Comparison of ENCODE assay signal across 8 mouse cellular contexts in genomic region chr11:102317901-102318575, GRCm38 (mm10). TPM values are rescaled to one million over a fixed set of nuclear protein-coding genes. Genes with fewer than 3 reads are reported as not detected.
DNase-seq lines count a peak whose midpoint lies in the region; ATAC-seq and TF ChIP-seq lines count a peak whose summit lies in the region.

No protein-coding gene starts in this region.

- peaks cover 59% of the 10 kb centered on the region for H3K4me1 ChIP-seq in E14TG2a.4 (replicated peaks; ENCODE audit: low read depth, low read length)
- peaks cover 8% of the 10 kb centered on the region for H3K4me1 ChIP-seq in embryonic fibroblast, embryonic 13.5 days (ENCODE audit: control insufficient read depth, insufficient read depth, low read length)
- H3K4me1 ChIP-seq in heart, postnatal 0 days (ENCODE audit: control insufficient read depth, insufficient read depth), result peaks cover 5% of the 10 kb centered on the region; the same call in 1 of the 2 replicates

- peak; percentile 81 for DNase-seq in adrenal gland, postnatal 25 days
- DNase-seq in heart, postnatal 0 days (ENCODE audit: low spot score), result peak; percentile 69
- peak; percentile 83 to 94 for DNase-seq in kidney, postnatal 25 days
- peak; percentile 84 to 90 for DNase-seq in lung, postnatal 4 days
- peak; percentile 78 to 80 for DNase-seq in right cerebral cortex, postnatal 10 days (ENCODE audit: low spot score in 2 of 2)

- ATAC-seq in heart, postnatal 0 days (ENCODE audit: insufficient read depth, low read depth), result peak; percentile 45
- no peak for ATAC-seq in erythroid progenitor cell, adult 5-6 weeks (replicated peaks; ENCODE audit: low FRiP score, poor library complexity, severe bottlenecking)

- H3K27ac ChIP-seq in embryonic fibroblast, embryonic 13.5 days (ENCODE audit: insufficient read depth, low read length), result peak overlapping the region; percentile 90
- H3K27ac ChIP-seq in heart, postnatal 0 days (ENCODE audit: low read depth), result peak overlapping the region; percentile 98

- no peaks in the 10 kb centered on the region for H3K27me3 ChIP-seq in E14TG2a.4 (ENCODE audit: insufficient read depth, low read length)
- H3K27me3 ChIP-seq in heart, postnatal 0 days (ENCODE audit: control insufficient read depth, insufficient read depth, low read length), result no peaks in the 10 kb centered on the region

- no peak for TF ChIP-seq CTCF in E14TG2a.4 (conservative IDR thresholded peaks at IDR 0.05; ENCODE audit: low read length)
- no peak for TF ChIP-seq CTCF in embryonic fibroblast, embryonic 13.5 days (IDR thresholded peaks at IDR 0.05; ENCODE audit: borderline replicate concordance, insufficient read depth, low read length)
- TF ChIP-seq CTCF in heart, postnatal 0 days (IDR thresholded peaks at IDR 0.05; ENCODE audit: low read depth), result no peak

- peaks cover 32% of the 10 kb centered on the region for H3K36me3 ChIP-seq in E14TG2a.4 (ENCODE audit: insufficient read depth, low read length)
- peaks cover 23% of the 10 kb centered on the region for H3K36me3 ChIP-seq in heart, postnatal 0 days (replicated peaks; ENCODE audit: control insufficient read depth, insufficient read depth, low read length)

- WGBS in heart, postnatal 0 days, result 0% methylated on average over 46 of the region's 77 CpGs

- peak overlapping the region; percentile 91 for H3K4me3 ChIP-seq in E14TG2a.4 (replicated peaks; ENCODE audit: low read length)
- peak overlapping the region; percentile 98 for H3K4me3 ChIP-seq in embryonic fibroblast, embryonic 13.5 days (ENCODE audit: insufficient read depth, low read length)
- peak overlapping the region; percentile 90 for H3K4me3 ChIP-seq in heart, postnatal 0 days (ENCODE audit: low read depth, low read length)

- H3K9me3 ChIP-seq in E14TG2a.4 (ENCODE audit: low read length), result no peaks in the 10 kb centered on the region
- no peaks in the 10 kb centered on the region for H3K9me3 ChIP-seq in heart, postnatal 0 days (replicated peaks; ENCODE audit: control insufficient read depth, low read length)

- peak overlapping the region; percentile 97 for H3K9ac ChIP-seq in heart, postnatal 0 days (replicated peaks; ENCODE audit: low read depth, low read length)

- no peak for TF ChIP-seq EP300 in heart, postnatal 0 days (IDR thresholded peaks at IDR 0.05; ENCODE audit: low read depth)

- H3K4me2 ChIP-seq in heart, postnatal 0 days (ENCODE audit: low read depth, low read length), result peak overlapping the region; percentile 84

- TF ChIP-seq POLR2A in embryonic fibroblast, embryonic 13.5 days (IDR thresholded peaks at IDR 0.05; ENCODE audit: low read depth, low read length), result no peak

RNA-seq across cellular contexts. Expression of gene Ubtf, which starts 1.5 kb away (rescaled TPM):
- total RNA-seq in adrenal gland, postnatal 25 days (2021), result 113 and 116 TPM in 2 replicates
- polyA plus RNA-seq in embryonic fibroblast, embryonic 13.5 days (2011; ENCODE audit: insufficient read length, low read depth, missing spikeins), result 75.5 and 102 TPM in 2 replicates
- total RNA-seq in heart, postnatal 0 days (2014; rRNA removed; ENCODE audit: low replicate concordance), result 30.8 and 34.5 TPM in 2 replicates
- polyA plus RNA-seq in heart, postnatal 0 days (2015; fragmentation: Nextera tagmentation; extraction: Ambion mirVana), result 36.5 and 42.5 TPM in 2 replicates
- total RNA-seq in erythroid progenitor cell, adult 5-6 weeks (2015; ENCODE audit: low replicate concordance), result 77.5 and 82.2 TPM in 2 replicates
- 281 and 468 TPM in 2 replicates for total RNA-seq in erythroid progenitor cell, adult 5-6 weeks (2017; ENCODE audit: low replicate concordance)

RNA-seq across cellular contexts. Expression of gene Atxn7l3, which starts 21.6 kb away (rescaled TPM):
- 53.6 and 62.4 TPM in 2 replicates for total RNA-seq in adrenal gland, postnatal 25 days (2021)
- polyA plus RNA-seq in embryonic fibroblast, embryonic 13.5 days (2011; ENCODE audit: insufficient read length, low read depth, missing spikeins), result 50.7 and 55.6 TPM in 2 replicates
- total RNA-seq in heart, postnatal 0 days (2014; rRNA removed; ENCODE audit: low replicate concordance), result 32.5 and 36.2 TPM in 2 replicates
- polyA plus RNA-seq in heart, postnatal 0 days (2015; fragmentation: Nextera tagmentation; extraction: Ambion mirVana), result 5.2 and 5.4 TPM in 2 replicates
- total RNA-seq in erythroid progenitor cell, adult 5-6 weeks (2015; ENCODE audit: low replicate concordance), result 14.3 and 22.0 TPM in 2 replicates
- 9.8 and 16.8 TPM in 2 replicates for total RNA-seq in erythroid progenitor cell, adult 5-6 weeks (2017; ENCODE audit: low replicate concordance)

RNA-seq across cellular contexts. Expression of gene Tmub2, which starts 33.3 kb away (rescaled TPM):
- total RNA-seq in adrenal gland, postnatal 25 days (2021), result 50.6 and 63.0 TPM in 2 replicates
- polyA plus RNA-seq in embryonic fibroblast, embryonic 13.5 days (2011; ENCODE audit: insufficient read length, low read depth, missing spikeins), result 37.7 and 44.6 TPM in 2 replicates
- total RNA-seq in heart, postnatal 0 days (2014; rRNA removed; ENCODE audit: low replicate concordance), result 57.4 and 61.7 TPM in 2 replicates
- 29.8 and 30.1 TPM in 2 replicates for polyA plus RNA-seq in heart, postnatal 0 days (2015; fragmentation: Nextera tagmentation; extraction: Ambion mirVana)
- total RNA-seq in erythroid progenitor cell, adult 5-6 weeks (2015; ENCODE audit: low replicate concordance), result 46.1 and 52.6 TPM in 2 replicates
- total RNA-seq in erythroid progenitor cell, adult 5-6 weeks (2017; ENCODE audit: low replicate concordance), result 36.9 and 43.5 TPM in 2 replicates

RNA-seq across cellular contexts. Expression of gene Slc4a1, which starts 48.0 kb away (rescaled TPM):
- 1.0 and 1.8 TPM in 2 replicates for total RNA-seq in adrenal gland, postnatal 25 days (2021)
- polyA plus RNA-seq in embryonic fibroblast, embryonic 13.5 days (2011; ENCODE audit: insufficient read length, low read depth, missing spikeins), result not detected in 2 replicates
- total RNA-seq in heart, postnatal 0 days (2014; rRNA removed; ENCODE audit: low replicate concordance), result 1.9 and 7.5 TPM in 2 replicates
- 1.3 and 3.1 TPM in 2 replicates for polyA plus RNA-seq in heart, postnatal 0 days (2015; fragmentation: Nextera tagmentation; extraction: Ambion mirVana)
- total RNA-seq in erythroid progenitor cell, adult 5-6 weeks (2015; ENCODE audit: low replicate concordance), result 5,198 and 5,361 TPM in 2 replicates
- 5,184 and 5,388 TPM in 2 replicates for total RNA-seq in erythroid progenitor cell, adult 5-6 weeks (2017; ENCODE audit: low replicate concordance)

RNA-seq across cellular contexts. Expression of gene Asb16, which starts 49.5 kb away (rescaled TPM):
- 0.36 TPM in 1 of 2 replicates, not detected in the other for total RNA-seq in adrenal gland, postnatal 25 days (2021)
- 0.37 and 0.45 TPM in 2 replicates for polyA plus RNA-seq in embryonic fibroblast, embryonic 13.5 days (2011; ENCODE audit: insufficient read length, low read depth, missing spikeins)
- total RNA-seq in heart, postnatal 0 days (2014; rRNA removed; ENCODE audit: low replicate concordance), result 0.99 and 1.2 TPM in 2 replicates
- polyA plus RNA-seq in heart, postnatal 0 days (2015; fragmentation: Nextera tagmentation; extraction: Ambion mirVana), result 0.07 TPM in 2 replicates
- total RNA-seq in erythroid progenitor cell, adult 5-6 weeks (2015; ENCODE audit: low replicate concordance), result not detected in 2 replicates
- not detected in 2 replicates for total RNA-seq in erythroid progenitor cell, adult 5-6 weeks (2017; ENCODE audit: low replicate concordance)
